Mouse (Mus musculus): ENCODE results near the gene Bahcc1. TPM values are rescaled to one million over a fixed set of nuclear protein-coding genes. Genes with fewer than 3 reads are reported as not detected.

The Bahcc1 gene
- polyA plus RNA-seq, 1 experiment from 2014 or later: 30.3 TPM

DNA sequence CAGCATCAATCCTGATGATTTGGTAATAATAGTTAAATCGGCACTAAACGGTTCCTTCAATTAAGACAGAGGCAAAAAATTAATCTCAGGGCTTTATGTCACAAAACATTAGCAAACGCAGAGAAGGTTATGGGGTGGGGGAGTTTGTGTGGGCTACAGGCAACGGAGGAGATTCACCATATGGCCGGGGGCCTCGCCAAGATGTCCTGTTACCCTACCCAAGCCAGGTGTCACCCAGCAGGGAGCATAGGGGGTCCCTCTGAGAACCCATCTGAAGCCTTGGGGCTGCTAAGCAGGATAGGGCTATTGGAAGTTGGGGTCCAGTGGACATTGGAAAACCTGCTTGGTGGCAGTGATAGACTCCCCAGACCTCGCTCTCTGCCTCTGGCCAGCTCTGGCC, 48.0 kb downstream of the Bahcc1 start:
- WGBS: 78% methylated on average over 7 of the region's 7 CpGs
- Histone ChIP-seq H3K27ac (ENCODE audit: low read depth, low read length) (peak overlapping the region; percentile 37; the same call in 1 of the 2 replicates), H3K27me3 (ENCODE audit: control insufficient read depth, insufficient read depth, low read length) (no peaks in the 10 kb centered on the region), H3K36me3 (ENCODE audit: control insufficient read depth, insufficient read depth, low read length) (peaks cover 22% of the 10 kb centered on the region), H3K4me2 (ENCODE audit: low read depth, low read length, severe bottlenecking) (no peak overlapping the region), H3K4me1 (replicated peaks; ENCODE audit: control insufficient read depth, insufficient read depth, low read length) (peaks cover 14% of the 10 kb centered on the region; the same call in 1 of the 2 replicates), H3K9ac (ENCODE audit: low read length) (no peak overlapping the region), H3K4me3 (ENCODE audit: low read depth, low read length) (no peak overlapping the region), H3K9me3 (ENCODE audit: control insufficient read depth, low read length) (no peaks in the 10 kb centered on the region)
- DNase-seq (ENCODE audit: low spot score): no peak
- no peak for ATAC-seq (replicated peaks; ENCODE audit: low FRiP score)

DNA sequence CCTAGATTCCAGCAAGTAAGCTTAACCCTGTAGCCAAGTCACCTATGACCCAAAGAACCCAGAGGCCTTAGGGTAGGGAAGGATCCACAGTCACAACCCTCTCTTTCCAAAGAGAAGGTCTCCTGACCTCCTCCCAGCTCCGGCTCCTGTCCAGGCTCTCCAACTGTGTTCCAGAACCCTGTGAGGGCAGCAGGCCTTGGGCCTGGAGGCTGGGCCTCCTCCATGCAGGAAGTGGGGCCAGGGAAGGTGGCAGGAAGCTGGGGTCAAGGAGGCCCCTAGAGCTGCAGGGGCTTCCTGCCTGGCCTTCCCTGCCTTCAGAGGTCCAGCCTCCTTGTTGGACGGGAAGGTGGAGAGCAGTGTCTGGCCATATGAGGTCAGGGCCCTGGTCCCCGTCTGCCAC, 48.5 kb downstream of the Bahcc1 start:
- Histone ChIP-seq H3K4me3 (ENCODE audit: low read depth, low read length) (no peak overlapping the region), H3K27ac (ENCODE audit: low read depth, low read length) (0 out of 2 replicates have a peak overlapping the region, but pooled peaks have one; percentile 31), H3K9ac (ENCODE audit: low read length) (no peak overlapping the region), H3K9me3 (ENCODE audit: control insufficient read depth, low read length) (no peaks in the 10 kb centered on the region), H3K27me3 (ENCODE audit: control insufficient read depth, insufficient read depth, low read length) (no peaks in the 10 kb centered on the region), H3K4me1 (replicated peaks; ENCODE audit: control insufficient read depth, insufficient read depth, low read length) (peaks cover 14% of the 10 kb centered on the region; the same call in 1 of the 2 replicates), H3K4me2 (ENCODE audit: low read depth, low read length, severe bottlenecking) (no peak overlapping the region), H3K36me3 (ENCODE audit: control insufficient read depth, insufficient read depth, low read length) (peaks cover 22% of the 10 kb centered on the region)
- DNase-seq (ENCODE audit: low spot score) (no peak), ATAC-seq (replicated peaks; ENCODE audit: low FRiP score) (no peak)
- WGBS: 84% methylated on average over 3 of the region's 3 CpGs

DNA sequence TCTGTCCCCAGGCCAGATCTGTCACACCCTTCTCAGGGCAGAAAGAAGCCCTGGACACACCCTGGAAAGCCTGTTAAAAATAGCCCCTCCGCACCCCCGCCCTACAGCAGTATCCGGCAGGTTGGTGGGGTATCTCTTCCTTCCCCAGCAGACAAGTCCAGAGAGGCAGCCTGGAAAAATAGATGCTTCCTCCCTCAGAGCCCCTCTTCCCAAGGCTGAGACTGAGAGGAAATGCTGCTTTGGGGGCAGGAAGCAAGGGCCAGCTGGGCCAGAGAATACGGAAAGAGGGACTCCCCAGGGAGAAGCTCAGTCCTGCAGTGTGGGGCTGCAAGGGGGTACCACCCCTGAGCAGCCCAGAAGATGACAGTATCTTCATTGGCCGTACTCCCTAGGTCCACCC, 50.8 kb downstream of the Bahcc1 start:
- Histone ChIP-seq H3K27me3 (ENCODE audit: control insufficient read depth, insufficient read depth, low read length) (no peaks in the 10 kb centered on the region), H3K27ac (ENCODE audit: low read depth, low read length) (no peak overlapping the region), H3K9ac (ENCODE audit: low read length) (no peak overlapping the region), H3K4me1 (replicated peaks; ENCODE audit: control insufficient read depth, insufficient read depth, low read length) (peaks cover 14% of the 10 kb centered on the region; the same call in 1 of the 2 replicates), H3K36me3 (ENCODE audit: control insufficient read depth, insufficient read depth, low read length) (peaks cover 32% of the 10 kb centered on the region), H3K4me2 (ENCODE audit: low read depth, low read length, severe bottlenecking) (no peak overlapping the region), H3K9me3 (ENCODE audit: control insufficient read depth, low read length) (no peaks in the 10 kb centered on the region), H3K4me3 (ENCODE audit: low read depth, low read length) (no peak overlapping the region)
- DNase-seq (ENCODE audit: low spot score) (no peak), ATAC-seq (replicated peaks; ENCODE audit: low FRiP score) (no peak)
- 96% methylated on average over 5 of the region's 5 CpGs for WGBS

DNA sequence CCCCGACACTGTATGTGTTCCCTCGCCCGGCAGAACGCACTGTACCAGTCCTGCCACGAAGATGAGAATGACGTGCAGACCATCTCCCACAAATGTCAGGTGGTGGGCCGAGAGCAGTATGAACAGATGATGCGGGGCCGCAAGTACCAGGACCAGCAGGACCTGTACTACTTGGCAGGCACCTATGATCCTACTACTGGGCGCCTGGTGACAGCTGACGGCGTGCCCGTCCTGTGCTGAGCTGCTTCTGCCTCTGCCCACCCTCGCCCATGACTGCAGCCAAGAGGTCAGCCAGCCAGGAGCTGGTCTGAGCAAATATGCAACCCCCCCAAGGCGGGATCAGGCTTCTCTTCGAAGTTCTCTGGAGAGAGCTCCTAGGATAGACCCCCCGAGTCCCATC, 56.9 kb downstream of the Bahcc1 start:
- no peak for DNase-seq (ENCODE audit: low spot score)
- no peaks in the 10 kb centered on the region for H3K27me3 ChIP-seq (ENCODE audit: control insufficient read depth, insufficient read depth, low read length)
- H3K27ac ChIP-seq (ENCODE audit: low read depth, low read length): no peak overlapping the region
- no peak overlapping the region for H3K4me3 ChIP-seq (ENCODE audit: low read depth, low read length)
- no peak for ATAC-seq (replicated peaks; ENCODE audit: low FRiP score)
- H3K4me1 ChIP-seq (replicated peaks; ENCODE audit: control insufficient read depth, insufficient read depth, low read length): peaks cover 16% of the 10 kb centered on the region
- WGBS: 94% methylated on average over 17 of the region's 17 CpGs
- no peaks in the 10 kb centered on the region for H3K9me3 ChIP-seq (ENCODE audit: control insufficient read depth, low read length)
- no peak overlapping the region for H3K9ac ChIP-seq (ENCODE audit: low read length)
- H3K4me2 ChIP-seq (ENCODE audit: low read depth, low read length, severe bottlenecking): no peak overlapping the region
- peaks cover 31% of the 10 kb centered on the region for H3K36me3 ChIP-seq (ENCODE audit: control insufficient read depth, insufficient read depth, low read length)

DNA sequence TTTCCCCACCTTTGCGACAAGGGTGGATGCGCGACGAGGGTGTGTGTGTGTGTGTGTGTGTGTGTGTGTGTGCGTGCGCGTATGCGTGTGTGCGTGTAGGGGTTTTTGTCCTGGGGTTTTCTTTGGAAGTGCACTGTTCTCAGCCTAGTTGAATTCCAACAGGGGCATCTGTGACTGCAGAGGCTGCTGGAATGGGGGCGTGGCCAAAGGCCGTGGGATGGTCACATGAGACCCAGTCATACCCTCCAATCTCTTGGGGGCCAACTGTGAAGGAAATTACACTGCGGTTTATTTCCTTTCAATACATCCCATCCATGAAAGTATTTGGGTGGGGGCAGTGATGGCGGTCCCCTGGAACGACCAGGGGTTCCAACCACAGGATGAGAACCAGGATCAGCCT, 57.5 kb downstream of the Bahcc1 start:
- H3K4me3 ChIP-seq (ENCODE audit: low read depth, low read length): no peak overlapping the region
- H3K4me2 ChIP-seq (ENCODE audit: low read depth, low read length, severe bottlenecking): no peak overlapping the region
- H3K9ac ChIP-seq (ENCODE audit: low read length): no peak overlapping the region
- H3K4me1 ChIP-seq (replicated peaks; ENCODE audit: control insufficient read depth, insufficient read depth, low read length): peaks cover 19% of the 10 kb centered on the region
- no peaks in the 10 kb centered on the region for H3K27me3 ChIP-seq (ENCODE audit: control insufficient read depth, insufficient read depth, low read length)
- no peak for DNase-seq (ENCODE audit: low spot score)
- 94% methylated on average over 14 of the region's 14 CpGs for WGBS
- no peaks in the 10 kb centered on the region for H3K9me3 ChIP-seq (ENCODE audit: control insufficient read depth, low read length)
- H3K27ac ChIP-seq (ENCODE audit: low read depth, low read length): no peak overlapping the region
- no peak for ATAC-seq (replicated peaks; ENCODE audit: low FRiP score)
- H3K36me3 ChIP-seq (ENCODE audit: control insufficient read depth, insufficient read depth, low read length): peaks cover 26% of the 10 kb centered on the region

DNA sequence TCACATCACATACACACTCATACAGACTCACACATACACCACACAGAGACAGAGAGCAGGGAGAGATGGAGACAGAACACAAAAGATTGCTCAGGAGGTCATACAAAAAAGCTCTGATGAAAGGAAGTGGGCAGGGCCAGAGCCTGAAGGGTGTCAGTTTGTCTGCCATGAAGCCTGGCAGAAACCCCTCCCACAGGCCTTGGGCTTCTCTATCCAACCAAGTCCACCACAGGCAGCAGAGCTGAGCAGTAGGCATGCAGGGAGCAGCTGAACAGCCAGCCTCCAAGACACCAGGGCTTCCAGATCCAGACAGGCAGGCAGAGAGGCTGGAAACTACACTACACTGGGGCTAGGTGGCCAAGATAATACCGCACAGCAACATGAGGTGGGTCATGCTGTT, 61.0 kb downstream of the Bahcc1 start:
- H3K27ac ChIP-seq (ENCODE audit: low read depth, low read length): peak overlapping the region; percentile 55
- DNase-seq (ENCODE audit: low spot score) (no peak), ATAC-seq (replicated peaks; ENCODE audit: low FRiP score) (peak; percentile 59; the same call in 1 of the 2 replicates)
- no peak overlapping the region for H3K4me2 ChIP-seq (ENCODE audit: low read depth, low read length, severe bottlenecking)
- H3K27me3 ChIP-seq (ENCODE audit: control insufficient read depth, insufficient read depth, low read length): no peaks in the 10 kb centered on the region
- no peaks in the 10 kb centered on the region for H3K9me3 ChIP-seq (ENCODE audit: control insufficient read depth, low read length)
- peaks cover 12% of the 10 kb centered on the region for H3K36me3 ChIP-seq (ENCODE audit: control insufficient read depth, insufficient read depth, low read length)
- H3K4me1 ChIP-seq (replicated peaks; ENCODE audit: control insufficient read depth, insufficient read depth, low read length): peaks cover 33% of the 10 kb centered on the region
- H3K9ac ChIP-seq (ENCODE audit: low read length): peak overlapping the region; percentile 8; the same call in 1 of the 2 replicates
- 57% methylated on average over 1 of the region's 1 CpGs for WGBS
- H3K4me3 ChIP-seq (ENCODE audit: low read depth, low read length): no peak overlapping the region

DNA sequence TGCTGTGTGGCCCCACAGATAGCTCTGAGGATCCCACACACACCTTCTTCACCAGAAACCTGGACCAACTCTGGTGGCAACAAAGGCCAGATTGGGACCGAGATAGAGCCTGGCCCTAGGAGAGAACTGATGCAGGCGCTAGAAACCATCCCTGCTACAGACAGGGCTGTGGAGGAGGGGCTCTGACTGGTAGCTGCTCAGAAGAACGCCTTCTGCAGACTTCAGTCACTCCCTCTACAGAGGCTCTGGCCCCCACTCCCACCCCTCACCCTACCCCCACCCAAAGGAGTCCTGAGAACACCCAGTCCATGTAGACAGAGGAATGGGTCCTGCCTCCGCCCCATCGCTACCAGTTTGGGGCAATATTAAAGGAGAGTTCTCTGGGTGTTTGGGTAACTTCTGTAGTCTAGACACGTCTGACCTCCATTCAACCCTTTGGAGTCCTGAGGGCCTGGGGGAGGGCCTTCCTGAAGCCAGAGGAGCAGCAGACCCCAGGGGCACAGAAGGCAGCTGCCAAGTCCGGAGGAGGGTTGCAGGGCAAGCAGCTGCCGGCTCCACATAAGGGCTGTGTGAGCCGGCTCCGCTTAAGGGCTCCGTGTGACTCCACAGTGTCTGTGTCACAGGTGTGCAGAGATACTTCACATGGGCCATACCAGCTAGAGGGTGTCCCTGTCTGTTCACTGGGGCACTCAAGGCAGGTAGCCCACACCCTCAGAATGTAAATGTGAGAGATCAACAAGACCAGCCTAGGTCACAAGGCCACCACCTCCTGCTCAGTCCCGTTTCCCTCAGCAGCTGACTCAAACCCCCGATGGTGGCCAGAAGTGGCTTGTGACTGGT, 63.8 kb downstream of the Bahcc1 start:
- Histone ChIP-seq H3K9me3 (ENCODE audit: control insufficient read depth, low read length) (no peaks in the 10 kb centered on the region), H3K9ac (ENCODE audit: low read length) (peak overlapping the region; percentile 32), H3K27ac (ENCODE audit: low read depth, low read length) (peak overlapping the region; percentile 31; the same call in 1 of the 2 replicates), H3K27me3 (ENCODE audit: control insufficient read depth, insufficient read depth, low read length) (no peaks in the 10 kb centered on the region), H3K4me1 (replicated peaks; ENCODE audit: control insufficient read depth, insufficient read depth, low read length) (peaks cover 33% of the 10 kb centered on the region), H3K36me3 (ENCODE audit: control insufficient read depth, insufficient read depth, low read length) (no peaks in the 10 kb centered on the region; the same call in 1 of the 2 replicates), H3K4me3 (ENCODE audit: low read depth, low read length) (no peak overlapping the region), H3K4me2 (ENCODE audit: low read depth, low read length, severe bottlenecking) (0 out of 2 replicates have a peak overlapping the region, but pooled peaks have one; percentile 5)
- ATAC-seq (replicated peaks; ENCODE audit: low FRiP score): no peak
- no peak for DNase-seq (ENCODE audit: low spot score)
- WGBS: 63% methylated on average over 13 of the region's 13 CpGs

DNA sequence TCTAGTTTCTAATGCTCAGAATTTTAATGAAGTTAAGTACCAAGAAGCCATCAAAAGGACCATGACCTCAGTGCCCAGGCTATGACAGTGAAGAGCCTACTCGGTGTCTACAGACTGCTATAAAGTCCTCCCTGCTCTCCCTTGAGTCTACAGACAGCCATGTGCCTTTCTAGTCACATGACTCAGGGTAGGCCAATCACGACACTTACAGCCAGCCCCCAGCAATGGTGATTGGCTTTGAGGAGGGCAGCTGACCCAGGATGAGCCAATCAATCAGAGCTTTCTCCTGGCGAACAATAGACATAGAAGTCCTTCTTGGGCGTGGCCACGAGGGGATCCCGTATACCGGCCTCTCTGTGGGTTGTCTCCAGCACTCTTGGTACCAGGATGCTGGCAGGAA, 65.0 kb downstream of the Bahcc1 start:
- Histone ChIP-seq H3K27me3 (ENCODE audit: control insufficient read depth, insufficient read depth, low read length) (no peaks in the 10 kb centered on the region), H3K9me3 (ENCODE audit: control insufficient read depth, low read length) (no peaks in the 10 kb centered on the region), H3K4me3 (ENCODE audit: low read depth, low read length) (no peak overlapping the region), H3K9ac (ENCODE audit: low read length) (no peak overlapping the region), H3K4me2 (ENCODE audit: low read depth, low read length, severe bottlenecking) (no peak overlapping the region), H3K27ac (ENCODE audit: low read depth, low read length) (no peak overlapping the region), H3K36me3 (ENCODE audit: control insufficient read depth, insufficient read depth, low read length) (no peaks in the 10 kb centered on the region; the same call in 1 of the 2 replicates), H3K4me1 (replicated peaks; ENCODE audit: control insufficient read depth, insufficient read depth, low read length) (peaks cover 33% of the 10 kb centered on the region)
- 72% methylated on average over 7 of the region's 7 CpGs for WGBS
- ATAC-seq (replicated peaks; ENCODE audit: low FRiP score) (no peak), DNase-seq (ENCODE audit: low spot score) (no peak)

Data from forebrain, embryonic 11.5 days (tissue).